Mouse (Mus musculus) heart, adult 2 months (tissue): ENCODE data around the gene 4930539E08Rik.

Source experiments
- CTCF ChIP-seq: fragments of 200-600 bp; IDR thresholded peaks from 2 replicates; pipeline ENCODE4 v1.8.1; 2022; ENCODE audit warnings: antibody characterized with exemption, mild to moderate bottlenecking, moderate library complexity
- EP300 ChIP-seq: fragments of 200-500 bp; IDR thresholded peaks from 2 replicates; pipeline ENCODE4 v1.6.1; 2011; ENCODE audit warnings: low read depth, low read length, control low read depth; ENCODE audit not compliant: insufficient read depth
- POLR2A ChIP-seq: fragments of 200-500 bp; IDR thresholded peaks from 2 replicates; pipeline ENCODE4 v1.6.1; 2011; ENCODE audit warnings: mild to moderate bottlenecking, low read depth, low read length, control low read depth; ENCODE audit not compliant: insufficient read depth

DNA sequence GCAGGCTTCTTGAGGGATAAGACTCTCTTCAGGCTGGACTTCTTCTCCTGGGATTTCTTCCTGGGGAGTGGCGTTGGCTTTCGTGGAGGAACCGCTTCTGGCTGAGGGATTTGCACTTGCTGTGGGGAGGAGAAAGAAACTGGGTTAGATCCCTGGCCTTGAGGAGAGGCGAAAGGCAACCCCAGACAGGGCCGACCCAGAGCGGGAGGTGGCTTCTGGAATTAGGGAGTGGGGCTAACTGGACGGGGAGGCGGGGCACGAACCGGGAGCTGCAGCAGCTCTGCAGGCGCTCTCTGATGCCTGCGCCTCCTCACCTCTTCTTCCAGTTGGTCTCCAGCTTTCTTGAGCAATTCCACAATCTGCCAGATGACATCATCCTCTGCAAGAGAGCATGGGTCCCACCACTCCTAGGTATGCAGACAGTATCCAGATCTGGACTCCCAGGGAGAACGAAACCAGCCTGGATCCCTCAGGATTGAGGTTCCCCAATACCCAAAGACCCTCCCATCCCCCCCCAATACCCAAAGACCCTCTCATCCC is 9.7 kb downstream of the 4930539E08Rik start:
- no peak for TF ChIP-seq CTCF
- no peak for TF ChIP-seq POLR2A
- TF ChIP-seq EP300 = no peak
